Mouse (Mus musculus) gastrocnemius, postnatal 36 days (tissue): ENCODE data around the gene Map3k14. TPM values are rescaled to one million over a fixed set of nuclear protein-coding genes. Genes with fewer than 3 reads are reported as not detected.

ENCODE experiments used
- total RNA-seq, 2 experiments: library from RNA; stranded (reverse); gene quantifications; 2 replicates each; pipeline ENCODE4 v1.2.3; 2021

Map3k14 gene
- total RNA-seq, 2 experiments from 2014 or later, result 1.9 to 2.6 TPM

Other genes starting within 250 kb of the Map3k14 start
- 10 to 100 TPM; 44.6 to 47.2 TPM for gene Nmt1, start 239.3 kb downstream of the Map3k14 start, total RNA-seq
- 10 to 100 TPM; 16.2 to 19.8 TPM for gene Dcakd, start 239.1 kb downstream of the Map3k14 start, total RNA-seq
- 1 to 10 TPM; 3.8 to 4.0 TPM for gene Plcd3, start 165.8 kb downstream of the Map3k14 start, total RNA-seq
- gene Acbd4, start 165.8 kb downstream of the Map3k14 start, total RNA-seq, result 10 to 100 TPM; 26.8 to 31.1 TPM
- gene Hexim1, start 151.2 kb downstream of the Map3k14 start, total RNA-seq, result 10 to 100 TPM; 14.7 to 17.0 TPM
- gene Hexim2, start 135.0 kb downstream of the Map3k14 start, total RNA-seq, result 1 to 10 TPM; 2.1 to 2.9 TPM
- gene Fmnl1, start 96.4 kb downstream of the Map3k14 start, total RNA-seq, result 1 to 10 TPM; 3.6 to 5.6 TPM
- gene 1700023F06Rik, start 58.9 kb downstream of the Map3k14 start, total RNA-seq, result not detected
- not detected for gene Spata32, start 49.0 kb downstream of the Map3k14 start, total RNA-seq
- 1 to 10 TPM; 4.6 to 4.8 TPM for gene Arhgap27, start 96.2 kb upstream of the Map3k14 start, total RNA-seq
- gene Plekhm1, start 145.2 kb upstream of the Map3k14 start, total RNA-seq, result 10 to 100 TPM; 10.6 to 11.8 TPM
- not detected for gene Lrrc37a, start 237.1 kb upstream of the Map3k14 start, total RNA-seq